Mouse (Mus musculus): Measurements from ENCODE around the gene Tcp11l1. TPM values are rescaled to one million over a fixed set of nuclear protein-coding genes. Genes with fewer than 3 reads are reported as not detected.

Tcp11l1 gene
- total and polyA plus RNA-seq, 2 experiments from 2014 or later = 1.9 to 28.7 TPM

- Histone ChIP-seq H3K4me1 (ENCODE audit: control insufficient read depth, insufficient read depth) (peaks cover 7% of the 10 kb centered on the region; the same call in 1 of the 2 replicates), H3K4me2 (ENCODE audit: low read depth, low read length) (peak overlapping the region; percentile 90), H3K27me3 (ENCODE audit: control insufficient read depth, insufficient read depth, low read length) (no peaks in the 10 kb centered on the region), H3K36me3 (replicated peaks; ENCODE audit: control insufficient read depth, insufficient read depth, low read length) (no peaks in the 10 kb centered on the region), H3K9me3 (replicated peaks; ENCODE audit: control insufficient read depth, low read length) (no peaks in the 10 kb centered on the region), H3K4me3 (ENCODE audit: low read depth, low read length) (peak overlapping the region; percentile 79), H3K27ac (ENCODE audit: low read depth) (peak overlapping the region; percentile 41; the same call in 1 of the 2 replicates), H3K9ac (replicated peaks; ENCODE audit: low read depth, low read length) (peak overlapping the region; percentile 74; the same call in 1 of the 2 replicates)
- TF ChIP-seq CTCF (IDR thresholded peaks at IDR 0.05; ENCODE audit: low read depth) (no peak), EP300 (IDR thresholded peaks at IDR 0.05; ENCODE audit: low read depth) (no peak)
- DNase-seq (ENCODE audit: low spot score) (peak; percentile 15), ATAC-seq (ENCODE audit: insufficient read depth, low read depth) (no peak)
- WGBS = 15% methylated on average over 7 of the region's 7 CpGs
Measured at GRCm38 (mm10) chr2:104743160-104743559, 31.2 kb upstream of the Tcp11l1 start.

GRCm38 (mm10) chr2:104742741-104743064, 30.7 kb upstream of the Tcp11l1 start, which contains the start of gene Depdc7:
Gene Depdc7, minus strand, starts transcription at chr2:104742878.
- WGBS = 0% methylated on average over 31 of the region's 31 CpGs
- Histone ChIP-seq H3K4me3 (ENCODE audit: low read depth, low read length) (peak within 1 kb of the TSS; percentile 79), H3K9me3 (replicated peaks; ENCODE audit: control insufficient read depth, low read length) (no peaks in the 10 kb centered on the region), H3K36me3 (replicated peaks; ENCODE audit: control insufficient read depth, insufficient read depth, low read length) (no peaks in the 10 kb centered on the region), H3K27me3 (ENCODE audit: control insufficient read depth, insufficient read depth, low read length) (no peaks in the 10 kb centered on the region), H3K4me1 (ENCODE audit: control insufficient read depth, insufficient read depth) (peaks cover 7% of the 10 kb centered on the region; the same call in 1 of the 2 replicates), H3K27ac (ENCODE audit: low read depth) (peak within 1 kb of the TSS; percentile 41; the same call in 1 of the 2 replicates), H3K4me2 (ENCODE audit: low read depth, low read length) (peak within 1 kb of the TSS; percentile 90), H3K9ac (replicated peaks; ENCODE audit: low read depth, low read length) (peak within 1 kb of the TSS; percentile 74)
- TF ChIP-seq EP300 (IDR thresholded peaks at IDR 0.05; ENCODE audit: low read depth) = no peak
- no peak for TF ChIP-seq CTCF (IDR thresholded peaks at IDR 0.05; ENCODE audit: low read depth)
- DNase-seq (ENCODE audit: low spot score) (peak; percentile 84), ATAC-seq (ENCODE audit: insufficient read depth, low read depth) (peak; percentile 96)

GRCm38 (mm10) chr2:104741896-104742740, 30.1 kb upstream of the Tcp11l1 start:
- 8% methylated on average over 46 of the region's 46 CpGs for WGBS
- Histone ChIP-seq H3K9me3 (replicated peaks; ENCODE audit: control insufficient read depth, low read length) (no peaks in the 10 kb centered on the region), H3K4me2 (ENCODE audit: low read depth, low read length) (peak overlapping the region; percentile 90), H3K27me3 (ENCODE audit: control insufficient read depth, insufficient read depth, low read length) (no peaks in the 10 kb centered on the region), H3K36me3 (replicated peaks; ENCODE audit: control insufficient read depth, insufficient read depth, low read length) (no peaks in the 10 kb centered on the region), H3K4me3 (ENCODE audit: low read depth, low read length) (peak overlapping the region; percentile 79), H3K27ac (ENCODE audit: low read depth) (peak overlapping the region; percentile 41; the same call in 1 of the 2 replicates), H3K4me1 (ENCODE audit: control insufficient read depth, insufficient read depth) (peaks cover 7% of the 10 kb centered on the region; the same call in 1 of the 2 replicates), H3K9ac (replicated peaks; ENCODE audit: low read depth, low read length) (peak overlapping the region; percentile 74)
- ATAC-seq (ENCODE audit: insufficient read depth, low read depth) = peak; percentile 37
- TF ChIP-seq EP300 (IDR thresholded peaks at IDR 0.05; ENCODE audit: low read depth) (no peak), CTCF (IDR thresholded peaks at IDR 0.05; ENCODE audit: low read depth) (no peak)
- DNase-seq (ENCODE audit: low spot score) = peak; percentile 12

GRCm38 (mm10) chr2:104741015-104741758, 29.2 kb upstream of the Tcp11l1 start:
- no peak for TF ChIP-seq EP300 (IDR thresholded peaks at IDR 0.05; ENCODE audit: low read depth)
- no peak for DNase-seq (ENCODE audit: low spot score)
- Histone ChIP-seq H3K4me3 (ENCODE audit: low read depth, low read length) (no peak overlapping the region), H3K9ac (replicated peaks; ENCODE audit: low read depth, low read length) (no peak overlapping the region), H3K27ac (ENCODE audit: low read depth) (no peak overlapping the region), H3K27me3 (ENCODE audit: control insufficient read depth, insufficient read depth, low read length) (no peaks in the 10 kb centered on the region), H3K4me2 (ENCODE audit: low read depth, low read length) (no peak overlapping the region), H3K36me3 (replicated peaks; ENCODE audit: control insufficient read depth, insufficient read depth, low read length) (no peaks in the 10 kb centered on the region), H3K9me3 (replicated peaks; ENCODE audit: control insufficient read depth, low read length) (no peaks in the 10 kb centered on the region), H3K4me1 (ENCODE audit: control insufficient read depth, insufficient read depth) (peaks cover 7% of the 10 kb centered on the region; the same call in 1 of the 2 replicates)
- ATAC-seq (ENCODE audit: insufficient read depth, low read depth) = no peak
- 69% methylated on average over 7 of the region's 7 CpGs for WGBS

GRCm38 (mm10) chr2:104740248-104740949, 28.4 kb upstream of the Tcp11l1 start:
- no peak for ATAC-seq (ENCODE audit: insufficient read depth, low read depth)
- Histone ChIP-seq H3K4me3 (ENCODE audit: low read depth, low read length) (no peak overlapping the region), H3K4me1 (ENCODE audit: control insufficient read depth, insufficient read depth) (peaks cover 7% of the 10 kb centered on the region; the same call in 1 of the 2 replicates), H3K27ac (ENCODE audit: low read depth) (no peak overlapping the region), H3K9me3 (replicated peaks; ENCODE audit: control insufficient read depth, low read length) (no peaks in the 10 kb centered on the region), H3K4me2 (ENCODE audit: low read depth, low read length) (no peak overlapping the region), H3K27me3 (ENCODE audit: control insufficient read depth, insufficient read depth, low read length) (no peaks in the 10 kb centered on the region), H3K36me3 (replicated peaks; ENCODE audit: control insufficient read depth, insufficient read depth, low read length) (no peaks in the 10 kb centered on the region), H3K9ac (replicated peaks; ENCODE audit: low read depth, low read length) (no peak overlapping the region)
- 72% methylated on average over 7 of the region's 7 CpGs for WGBS
- no peak for TF ChIP-seq CTCF (IDR thresholded peaks at IDR 0.05; ENCODE audit: low read depth)
- TF ChIP-seq EP300 (IDR thresholded peaks at IDR 0.05; ENCODE audit: low read depth) = no peak
- DNase-seq (ENCODE audit: low spot score) = no peak
